Mouse (Mus musculus) liver, postnatal 0 days (tissue): ENCODE data around the gene Cstf2t.

Source experiments
- CTCF ChIP-seq: sonication (generic); IDR thresholded peaks from 2 replicates; pipeline ENCODE4 v1.5.1; 2016; ENCODE audit warnings: antibody characterized with exemption, low read depth
- EP300 ChIP-seq: IDR thresholded peaks from 2 replicates; pipeline ENCODE4 v1.6.1; 2016; ENCODE audit warnings: antibody characterized with exemption, low read depth, mild to moderate bottlenecking

- TF ChIP-seq CTCF, result no peak
- no peak for TF ChIP-seq EP300
Measured at GRCm38 (mm10) chr19:31038951-31039350, 43.7 kb upstream of the Cstf2t start.
